Mouse (Mus musculus) layer of hippocampus, adult 11-12 months (tissue): ENCODE measurements at regions not wholly inside any gene's neighbourhood (a gene's known extent, or its start where the extent isn't known, plus 50 kb on each side); places are given as distances from the start of the nearest gene placed in this dataset.

Experiments used
- DNase-seq: peaks from one replicate; pipeline ENCODE4 v3.0.0; 2022; ENCODE audit warnings: low spot score

DNA sequence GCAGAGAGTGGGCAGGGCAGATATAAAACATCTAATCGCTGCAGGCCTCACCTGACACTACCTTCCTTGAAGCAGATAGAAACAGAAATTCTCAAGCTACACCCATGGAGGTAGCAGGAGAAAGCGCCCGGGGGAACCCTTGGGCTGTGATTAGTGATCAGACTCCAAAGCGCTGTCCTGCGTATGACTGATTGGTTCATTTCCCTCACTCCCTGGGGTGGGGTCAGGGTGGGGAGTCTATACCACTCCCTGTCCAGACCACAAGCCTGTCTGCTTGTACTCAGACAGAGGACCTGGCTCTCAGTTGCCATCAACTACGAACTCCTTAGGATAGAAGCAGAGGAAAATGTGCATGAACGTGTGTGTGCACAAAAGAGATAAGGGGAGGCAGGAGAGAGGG, 77.7 kb downstream of the Gm826 start:
- no peak for DNase-seq

DNA sequence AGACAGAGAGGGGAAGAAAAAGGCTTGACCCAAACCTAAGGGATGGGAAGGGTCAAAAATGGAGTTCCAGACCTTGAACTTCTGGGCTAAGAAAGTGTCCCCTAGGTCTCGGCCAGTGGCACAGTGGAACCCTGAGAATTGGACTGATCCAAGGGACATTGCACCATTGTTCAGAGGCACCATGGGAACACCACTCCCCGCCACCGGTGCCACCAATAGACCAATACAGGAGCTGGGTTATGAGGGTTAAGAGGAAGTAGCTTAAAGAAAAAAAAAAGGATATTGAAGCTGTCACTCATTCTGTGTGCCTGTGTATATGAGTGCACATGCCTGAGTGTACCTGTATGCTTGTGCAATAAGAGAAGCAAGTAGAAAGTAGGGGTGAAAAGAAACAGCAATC, 83.7 kb downstream of the Gm826 start:
- no peak for DNase-seq

DNA sequence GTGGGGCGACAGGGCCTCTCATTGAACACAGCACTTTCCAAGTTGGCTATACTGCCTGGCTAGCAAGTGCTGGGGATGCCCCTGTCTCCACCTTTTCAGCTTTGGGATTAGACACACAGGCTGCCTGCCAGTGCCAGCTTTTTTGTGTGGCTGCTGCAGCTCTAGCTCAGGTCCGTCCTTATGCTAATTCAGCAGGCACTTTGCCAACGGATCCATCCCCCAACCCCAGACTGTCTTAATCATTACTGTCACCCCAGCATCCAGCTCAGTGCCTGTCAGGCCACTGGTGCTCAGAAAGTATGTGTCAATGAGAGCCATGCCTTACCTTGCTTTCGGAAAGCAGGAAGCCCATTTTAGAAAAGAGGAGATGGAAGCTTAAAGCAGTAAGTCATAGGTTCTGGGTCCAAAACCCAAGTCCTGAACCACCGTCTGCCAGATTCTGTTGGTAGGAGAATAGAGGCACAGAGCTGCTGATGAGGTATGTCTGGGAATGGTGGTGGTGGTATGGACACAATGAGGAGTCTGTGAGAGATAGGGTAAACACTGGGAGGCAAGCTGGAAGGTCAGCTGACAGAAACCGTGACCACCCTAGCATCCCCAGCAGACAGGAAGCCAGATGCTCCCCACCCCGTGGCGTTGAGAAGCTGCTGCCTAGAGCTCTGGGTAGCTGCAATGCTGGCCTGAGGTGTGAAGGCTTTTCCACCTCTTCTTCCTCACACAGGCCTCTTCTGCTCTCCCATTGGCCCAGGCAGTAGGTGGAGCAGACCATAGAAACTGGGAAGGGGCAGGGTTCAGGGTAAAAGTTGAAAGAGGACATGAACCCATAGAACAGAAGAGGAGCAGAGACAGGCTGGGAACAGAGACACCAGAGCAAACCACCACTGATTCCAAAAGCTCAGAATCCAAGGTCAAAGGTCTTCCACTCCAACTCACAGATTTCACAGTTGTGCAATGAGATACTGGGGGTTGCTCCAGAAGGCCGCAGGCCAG, 84.6 kb downstream of the Gm826 start:
- no peak for DNase-seq

DNA sequence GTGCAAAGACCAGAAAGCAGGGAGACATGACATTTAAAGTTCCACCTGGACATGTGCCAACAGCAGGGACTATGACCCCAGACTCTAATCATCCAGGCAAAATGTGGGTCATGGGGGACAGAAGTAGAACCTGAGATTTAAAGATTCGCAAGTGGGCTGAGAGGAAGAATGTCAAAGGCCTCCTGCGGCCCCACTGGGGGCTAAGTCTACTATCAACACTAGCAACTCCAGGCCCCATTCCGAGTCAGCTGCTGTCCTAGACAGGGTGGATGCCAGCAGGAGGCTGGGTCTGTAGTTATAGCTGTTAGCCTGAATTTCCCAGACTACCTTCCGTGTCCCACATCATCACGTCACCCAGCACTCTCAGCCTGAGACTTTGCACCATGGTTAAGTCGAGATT, 86.7 kb downstream of the Gm826 start:
- DNase-seq = no peak

DNA sequence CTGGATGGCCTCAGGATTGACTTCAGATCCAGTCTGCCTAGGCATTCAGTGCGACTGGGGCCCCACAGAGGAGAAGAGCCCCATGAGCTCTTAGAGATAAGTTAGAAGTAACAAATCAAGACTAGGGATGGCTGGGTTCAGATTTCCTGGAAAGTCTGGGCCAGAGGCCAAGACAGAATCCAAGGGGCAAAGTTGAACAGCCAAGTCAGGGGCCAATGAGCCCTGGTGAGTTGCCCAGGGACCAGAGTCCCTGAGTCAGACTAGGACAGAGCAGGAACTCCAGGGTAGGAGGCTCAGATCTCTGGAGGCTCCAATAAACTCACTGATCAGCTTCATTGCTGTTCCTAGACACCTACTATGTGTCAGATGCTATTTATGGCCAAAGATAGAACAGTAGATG, 87.6 kb downstream of the Gm826 start:
- no peak for DNase-seq

DNA sequence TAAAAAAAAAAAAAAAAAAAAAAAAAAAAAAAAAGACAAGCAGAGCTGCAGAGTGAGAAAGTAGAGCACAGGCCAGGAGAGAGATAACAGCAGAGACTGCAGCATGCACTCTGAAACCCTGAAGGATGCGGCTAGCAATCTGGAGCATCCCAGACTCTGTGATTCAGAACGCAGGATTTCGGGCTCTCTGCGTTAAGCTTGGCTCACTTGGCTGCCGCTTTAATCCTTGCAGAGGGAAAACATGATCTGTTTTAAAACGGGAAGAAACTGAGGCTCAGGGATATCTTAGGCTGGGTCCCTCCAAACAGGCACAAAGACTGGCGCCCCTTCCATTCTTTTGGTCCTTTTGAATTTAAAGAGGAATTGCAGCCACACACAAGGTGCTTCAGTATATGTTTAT, 89.1 kb downstream of the Gm826 start:
- no peak for DNase-seq

DNA sequence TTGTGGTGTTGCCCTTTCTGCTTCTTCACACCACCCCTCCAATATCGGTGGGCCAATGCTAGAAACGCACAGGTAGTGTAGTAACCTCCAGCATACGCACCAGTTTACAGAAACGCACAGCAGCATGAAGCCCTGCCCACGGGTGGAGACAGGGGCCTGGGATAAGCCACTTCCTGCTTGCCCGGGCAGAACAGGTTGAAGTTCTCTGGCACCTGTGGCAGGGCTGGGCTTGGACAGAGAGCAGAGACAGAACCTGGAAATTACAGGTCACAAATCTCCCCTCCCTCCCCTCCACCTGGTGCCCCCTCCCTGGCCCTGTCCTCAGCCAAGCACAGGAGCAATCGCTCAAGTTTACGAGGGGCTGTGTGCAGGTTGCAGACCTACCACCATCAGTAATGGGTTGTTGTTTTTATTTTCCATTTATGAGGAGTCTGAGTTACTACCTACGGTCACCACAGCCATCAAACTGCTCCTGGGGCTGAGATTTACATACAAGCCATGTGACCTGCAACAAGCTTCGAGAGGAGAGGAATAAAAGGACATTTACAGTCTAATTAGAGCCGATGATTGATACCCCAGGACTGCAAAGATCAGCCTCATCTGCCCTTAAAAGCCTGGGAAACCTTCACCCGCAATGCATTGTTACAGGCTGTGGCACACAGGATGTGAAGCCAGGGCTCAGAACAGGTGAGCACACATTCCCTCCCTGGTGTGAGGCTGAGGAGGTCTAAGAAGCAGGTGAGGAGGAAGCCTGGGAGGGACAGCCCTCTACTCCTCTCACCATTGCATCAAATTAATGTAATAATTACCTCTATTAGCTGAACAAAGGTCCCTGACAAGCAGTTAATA, 93.2 kb downstream of the Gm826 start:
- no peak for DNase-seq

DNA sequence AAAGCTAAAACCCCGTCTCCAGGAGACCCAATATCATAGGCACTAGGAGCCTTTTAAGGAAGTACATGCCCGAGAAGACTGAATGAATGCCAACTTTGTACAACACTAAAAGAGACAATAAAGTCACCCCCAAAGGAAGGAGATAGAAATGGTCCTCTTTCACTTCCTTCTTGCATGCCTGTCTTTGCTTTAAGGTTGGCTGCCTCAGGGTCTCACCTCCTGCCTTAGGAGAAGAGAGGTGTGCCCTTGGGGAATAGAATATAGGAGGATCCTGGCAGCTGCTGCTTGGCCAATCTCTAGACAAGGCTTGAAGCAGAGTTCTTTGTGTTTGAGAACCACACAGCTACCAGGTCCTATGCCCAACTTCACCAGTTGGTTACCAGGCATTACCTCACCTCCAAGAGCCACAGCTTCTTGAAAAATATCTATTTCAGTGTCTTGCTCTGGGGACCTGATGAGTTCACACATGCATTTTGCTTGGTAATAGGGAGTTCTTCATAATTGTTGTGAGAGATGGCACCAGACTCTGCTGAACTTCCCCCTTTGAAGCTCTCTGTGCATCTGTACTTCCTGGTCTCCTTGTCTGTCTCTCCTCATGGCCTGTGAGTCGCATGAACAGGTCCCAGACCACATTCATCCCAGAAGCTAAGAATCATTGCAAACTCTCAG, 96.4 kb downstream of the Gm826 start:
- DNase-seq = no peak

DNA sequence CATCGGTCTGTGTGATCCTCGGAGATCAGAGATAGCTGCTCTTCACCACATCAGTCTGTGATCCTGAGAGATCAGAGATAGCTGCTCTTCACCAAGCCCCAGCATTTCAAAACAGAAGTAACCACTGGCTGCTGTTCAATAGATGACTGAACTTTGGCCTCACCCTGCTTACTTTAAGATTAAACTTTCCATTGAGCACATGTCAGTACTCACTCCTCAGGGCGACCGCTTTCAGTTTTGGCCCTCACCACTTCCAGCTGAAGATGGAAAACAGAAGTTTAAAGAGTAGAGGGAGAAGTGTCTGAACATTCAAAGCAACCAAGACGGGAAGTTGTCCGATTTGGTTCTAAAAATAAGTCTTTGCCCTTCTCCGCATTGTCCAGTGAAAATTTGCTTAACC, 97.2 kb downstream of the Gm826 start:
- peak; percentile 45 for DNase-seq

DNA sequence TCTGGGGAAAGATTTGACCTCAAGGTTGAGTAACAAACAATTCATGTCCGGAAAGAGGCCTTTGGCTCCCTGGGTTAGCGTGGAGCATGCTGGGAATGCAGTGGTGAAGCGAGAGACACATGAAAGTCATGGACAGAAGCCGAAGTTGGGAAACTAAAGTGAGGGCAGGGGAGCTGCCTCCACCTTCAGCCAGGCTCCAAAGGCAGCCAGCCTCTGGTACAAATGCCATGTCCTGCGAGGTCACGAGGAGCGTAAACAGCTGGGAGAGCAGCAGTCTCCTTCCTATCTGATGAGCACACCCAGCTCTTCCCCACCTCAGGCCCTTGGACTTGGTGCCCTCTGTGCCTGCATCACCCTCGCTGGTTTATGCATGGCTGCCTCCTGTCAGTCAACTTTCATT, 103.2 kb downstream of the Gm826 start:
- no peak for DNase-seq

DNA sequence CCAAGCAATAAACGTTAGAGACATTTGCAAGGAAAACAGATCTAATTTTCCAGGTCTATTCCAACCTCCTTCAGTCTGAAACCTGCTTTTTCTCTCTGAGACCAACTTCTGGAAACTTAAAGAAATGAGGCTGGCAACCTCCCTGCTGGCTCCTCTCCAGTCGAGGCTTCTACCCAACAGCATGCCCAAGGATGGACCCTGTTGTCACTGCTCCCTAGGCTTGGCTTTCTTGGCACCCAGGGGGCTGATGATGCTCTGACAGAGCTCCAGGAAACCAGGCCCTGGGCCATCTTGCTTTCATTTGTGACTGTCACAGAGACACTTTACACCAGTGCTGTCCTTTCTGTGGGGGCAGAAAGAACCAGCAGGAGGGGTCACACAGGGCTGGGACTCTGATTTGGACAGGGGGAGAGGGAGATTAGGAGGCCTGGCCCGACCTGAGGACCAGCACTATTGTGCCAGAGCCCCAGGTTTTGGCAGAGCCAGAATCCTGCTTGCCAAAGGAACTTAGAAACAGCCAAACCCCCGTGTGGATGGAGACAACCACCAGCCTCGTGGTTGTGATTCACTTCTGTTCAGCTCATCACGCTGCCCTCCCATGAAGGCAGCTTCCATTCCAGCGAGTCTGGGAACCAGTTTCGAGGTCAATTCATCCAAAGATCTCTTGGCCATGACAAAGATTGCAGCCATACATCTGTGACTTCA, 105.5 kb downstream of the Gm826 start:
- DNase-seq = no peak

DNA sequence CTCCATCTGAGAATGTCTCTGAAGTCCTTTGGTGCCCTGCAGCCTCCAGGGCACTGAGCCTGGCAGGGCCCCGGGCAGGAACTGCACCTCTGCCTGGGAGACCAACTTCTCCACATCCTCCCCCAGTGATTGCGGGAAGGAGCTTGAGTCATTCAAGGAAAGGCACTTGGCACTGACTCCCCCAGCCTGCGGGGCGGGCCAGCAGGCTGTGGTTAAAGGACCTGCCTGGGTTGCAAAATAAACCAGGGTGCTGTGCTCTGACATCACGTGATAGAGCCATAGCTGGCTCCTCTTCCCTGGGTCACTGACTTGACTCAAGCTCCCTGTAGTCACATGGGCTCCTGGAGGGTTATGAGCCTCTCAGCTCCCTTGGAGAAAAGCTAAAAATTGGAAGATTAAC, 108.5 kb downstream of the Gm826 start:
- DNase-seq = peak; percentile 44

DNA sequence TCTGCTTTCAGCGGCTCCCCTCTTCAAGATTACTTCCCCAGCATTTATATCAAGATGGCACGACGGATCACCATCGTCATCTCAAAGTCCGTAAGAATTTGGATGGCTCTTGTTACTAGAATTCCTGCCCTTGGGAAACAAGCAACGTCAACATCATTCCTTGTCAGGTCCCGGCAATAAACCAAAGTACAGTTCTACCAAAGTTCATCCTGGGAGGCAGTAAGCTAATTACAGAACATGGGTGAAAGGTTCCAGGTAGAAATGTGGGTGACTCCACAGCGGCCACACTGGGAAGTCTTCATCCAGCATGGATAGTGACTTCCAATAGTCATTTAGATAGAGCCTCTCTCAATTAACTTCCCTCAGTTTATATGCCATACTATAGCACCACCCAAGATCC, 110.6 kb downstream of the Gm826 start:
- DNase-seq = no peak

DNA sequence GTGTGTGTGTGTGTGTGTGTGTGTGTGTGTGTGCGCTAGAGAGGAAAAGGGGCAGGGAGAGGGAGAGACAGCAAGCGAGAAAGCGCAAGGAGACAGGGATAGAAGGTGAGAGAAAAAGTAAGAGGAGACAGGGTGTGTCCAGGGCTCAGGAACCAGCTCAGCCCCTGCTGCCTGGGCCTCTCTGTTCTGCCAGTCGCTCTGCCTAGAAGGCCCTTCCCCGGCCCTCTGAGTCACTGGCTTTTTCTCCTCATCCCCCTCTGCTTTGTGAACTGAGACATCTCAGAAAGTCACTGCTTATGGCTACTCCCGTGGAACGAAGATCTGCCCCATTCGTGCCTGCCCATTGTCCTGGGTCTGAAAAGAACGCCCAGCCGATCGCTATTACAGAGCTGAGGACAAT, 112.2 kb downstream of the Gm826 start:
- DNase-seq = no peak

DNA sequence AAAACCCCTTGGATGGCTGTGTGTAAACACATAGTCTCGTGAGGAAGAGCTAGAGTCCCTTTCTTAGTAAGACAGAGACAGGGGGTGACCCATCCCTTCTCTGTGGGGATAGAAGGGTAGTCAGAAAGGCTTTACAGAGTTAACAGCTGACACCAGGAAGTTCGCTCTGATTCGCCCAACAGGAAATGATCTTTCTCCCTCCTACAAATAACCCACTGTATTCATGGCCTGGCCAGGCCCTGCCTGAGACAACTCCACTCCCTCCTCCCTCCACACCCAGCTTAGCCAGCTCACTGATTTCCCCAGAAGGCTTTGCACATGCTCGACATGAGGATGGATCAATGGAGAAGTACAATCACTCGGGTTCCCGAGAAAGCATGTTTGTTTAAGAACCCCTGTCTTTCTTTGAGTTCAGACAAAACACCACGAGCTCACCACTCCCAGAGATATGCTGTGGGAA, 113.4 kb downstream of the Gm826 start:
- no peak for DNase-seq

DNA sequence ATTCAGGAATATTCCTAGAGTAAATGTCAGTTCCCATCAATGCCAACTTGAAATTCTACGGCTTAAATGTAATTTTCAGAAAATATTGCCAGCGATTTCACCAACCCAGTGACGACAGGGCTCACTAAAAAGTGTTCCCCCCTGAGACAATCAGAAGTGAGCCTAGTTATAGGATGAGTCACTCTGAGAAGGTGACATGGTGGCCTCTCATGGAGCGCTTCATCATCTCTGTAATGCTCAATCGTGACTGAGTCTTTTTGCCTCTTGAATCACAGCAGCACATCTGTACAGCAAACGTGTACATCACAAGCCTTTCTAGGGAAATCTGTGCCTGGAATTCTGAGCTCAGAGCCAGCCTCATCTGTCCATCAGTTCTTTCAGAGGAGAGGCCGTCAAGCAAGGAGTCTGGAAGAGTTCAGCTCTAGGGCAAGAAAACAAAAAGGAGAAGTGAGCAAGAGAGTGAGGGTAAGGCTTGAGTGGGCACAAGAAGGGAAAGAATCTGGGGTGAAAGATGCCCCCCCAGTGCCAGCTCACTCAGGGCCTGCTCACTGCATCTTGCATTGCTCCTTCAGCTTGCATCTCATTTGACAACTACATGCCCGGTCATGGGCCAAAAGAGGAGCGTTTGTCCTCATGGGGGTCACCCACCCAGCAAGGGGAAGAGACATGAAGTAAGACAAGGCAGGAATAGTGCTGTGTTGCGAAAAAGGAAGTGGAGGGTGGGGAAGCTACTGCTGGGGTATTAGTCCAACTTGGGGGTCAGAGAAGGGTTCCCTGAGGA, 119.7 kb downstream of the Gm826 start:
- DNase-seq = peak; percentile 34

DNA sequence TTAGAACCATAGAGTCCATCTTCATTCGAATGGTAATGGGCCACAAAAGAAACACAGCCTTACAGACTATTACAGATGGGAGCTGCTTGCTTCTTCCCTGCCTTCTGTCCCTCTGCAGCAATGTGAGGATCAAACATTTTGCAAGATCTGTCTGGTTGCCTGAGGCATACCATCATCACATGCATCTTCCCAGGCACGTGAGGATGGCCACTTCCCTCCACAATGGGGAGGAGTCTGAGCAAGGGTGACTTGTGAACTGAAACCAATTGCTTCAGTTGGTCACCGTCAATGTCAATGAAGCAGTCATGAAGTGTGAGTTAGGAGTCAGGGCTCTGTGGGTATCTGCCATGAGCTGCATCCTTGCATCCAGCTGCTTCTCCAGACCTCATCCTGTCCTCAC, 123.5 kb downstream of the Gm826 start:
- DNase-seq = no peak

DNA sequence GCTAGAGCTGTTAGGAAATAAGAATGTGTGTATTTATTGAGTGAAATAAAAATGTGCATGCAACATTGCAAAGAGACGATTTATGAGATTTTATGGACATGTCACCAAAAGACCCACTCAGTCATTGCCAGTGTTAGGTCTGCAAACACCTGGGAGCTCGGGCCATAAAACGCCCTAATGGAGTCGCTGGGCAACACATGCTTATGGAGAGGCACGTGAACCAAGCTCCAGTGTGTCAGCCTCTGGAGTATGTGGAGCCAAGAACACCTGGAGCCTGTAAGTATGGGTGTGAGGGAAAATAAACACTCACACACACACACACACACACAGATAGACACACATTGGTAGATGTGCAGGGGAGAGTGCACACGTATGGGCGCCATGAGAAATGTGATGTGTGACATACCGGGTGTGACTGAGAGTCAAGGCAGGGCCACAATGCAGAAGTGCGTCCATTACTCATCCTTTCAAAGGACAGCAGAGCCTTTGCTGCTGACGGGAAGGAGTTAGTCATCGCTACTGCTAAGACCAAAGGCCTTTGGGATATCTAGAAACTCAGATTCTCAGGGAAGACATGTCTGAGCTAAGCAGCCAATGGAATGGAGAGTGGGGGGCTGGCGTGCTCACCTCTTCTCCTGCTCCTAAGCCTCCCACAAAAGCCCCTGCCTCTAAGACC, 124.2 kb downstream of the Gm826 start:
- DNase-seq = no peak

DNA sequence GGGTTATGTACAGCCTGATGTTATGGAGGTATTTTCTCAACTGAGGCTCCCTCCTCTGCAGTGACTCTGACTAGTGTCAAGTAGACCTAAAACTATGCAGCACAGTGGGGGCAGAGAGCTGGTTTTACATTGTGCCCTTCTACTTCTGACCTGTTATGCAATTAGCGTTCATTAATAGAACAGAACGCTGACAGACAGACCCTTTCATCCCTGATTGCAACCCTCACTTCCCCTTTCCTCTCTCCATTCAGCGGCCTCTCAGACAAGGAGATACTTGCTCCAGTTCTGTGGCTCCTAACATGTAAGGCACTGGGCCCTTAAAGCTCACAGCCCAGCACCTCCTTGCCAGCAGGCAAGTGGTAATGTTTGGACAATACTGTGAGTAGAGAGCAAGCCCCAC, 125.7 kb downstream of the Gm826 start:
- no peak for DNase-seq

DNA sequence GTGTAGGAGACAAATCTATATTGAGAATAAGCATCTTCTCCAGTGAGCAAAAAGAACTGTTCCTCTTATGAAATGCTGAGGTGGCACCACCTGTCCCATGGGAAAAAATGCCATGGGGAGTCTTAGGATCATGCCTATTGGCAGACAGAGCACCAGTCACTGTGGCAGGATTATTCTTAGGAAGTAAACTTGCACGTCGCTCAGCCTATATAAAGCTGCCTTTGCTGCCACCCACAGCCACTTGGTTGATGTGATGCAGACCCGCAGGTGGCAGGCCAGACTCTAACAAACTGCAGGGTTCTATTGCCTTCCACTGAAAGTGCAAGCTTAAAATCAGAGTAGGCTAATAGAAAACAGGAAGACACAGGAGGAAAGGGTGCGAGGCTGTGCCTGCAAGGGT, 126.7 kb downstream of the Gm826 start:
- no peak for DNase-seq
